Mouse (Mus musculus): Measurements from ENCODE around the gene Naaladl2.

DNA sequence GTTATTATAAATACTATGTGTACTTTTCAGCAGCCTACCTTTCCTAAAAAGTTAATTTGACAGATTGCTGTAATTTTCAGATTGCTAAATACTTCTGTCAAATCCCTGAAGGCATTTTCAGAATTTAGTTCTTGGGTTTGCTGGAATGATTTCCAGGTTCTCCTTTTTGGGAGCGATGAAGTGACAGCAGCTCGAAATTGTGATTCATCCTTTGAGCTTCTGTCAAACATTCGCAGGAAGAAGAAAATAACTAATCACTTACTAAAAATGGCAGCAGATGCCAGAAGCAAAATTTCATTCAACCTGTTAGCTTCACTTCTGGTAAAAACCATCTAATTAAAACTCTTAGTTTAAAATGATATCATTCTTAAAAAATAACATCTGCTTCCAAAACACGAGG is 680.1 kb downstream of the Naaladl2 start:
- TF ChIP-seq TAL1 (IDR thresholded peaks at IDR 0.05; ENCODE audit: low read length) (no peak), GATA1 (IDR thresholded peaks at IDR 0.05; ENCODE audit: low read length) (no peak)

Measured in erythroblast, embryonic 14.5 days (primary cell).